Mouse (Mus musculus) hindbrain, embryonic 10.5 days (tissue): ENCODE results near the gene Inf2. TPM values are rescaled to one million over a fixed set of nuclear protein-coding genes. Genes with fewer than 3 reads are reported as not detected.

ENCODE experiments used
- DNase-seq: peaks from one replicate; pipeline ENCODE4 v3.0.0-alpha.2; 2017; ENCODE audit warnings: low spot score
- H3K27ac ChIP-seq: fragments of 300-500 bp; sonication (generic); 2 replicates; pipeline ENCODE4 v1.5.1; 2016; ENCODE audit warnings: mild to moderate bottlenecking, moderate library complexity
- H3K27me3 ChIP-seq: fragments of 300-500 bp; sonication (generic); 2 replicates; pipeline ENCODE4 v1.6.1; 2016; ENCODE audit warnings: mild to moderate bottlenecking; ENCODE audit not compliant: poor library complexity, insufficient read depth, severe bottlenecking
- H3K36me3 ChIP-seq: fragments of 300-500 bp; sonication (generic); 2 replicates; pipeline ENCODE4 v1.6.1; 2016; ENCODE audit warnings: mild to moderate bottlenecking, moderate library complexity
- H3K4me1 ChIP-seq: fragments of 300-500 bp; sonication (generic); replicated peaks from 2 replicates; pipeline ENCODE4 v1.6.1; 2016; ENCODE audit warnings: mild to moderate bottlenecking
- H3K4me3 ChIP-seq: fragments of 300-500 bp; sonication (generic); 2 replicates; pipeline ENCODE4 v1.5.1; 2016; ENCODE audit warnings: mild to moderate bottlenecking, moderate library complexity
- H3K9me3 ChIP-seq: fragments of 300-500 bp; sonication (generic); 2 replicates; pipeline ENCODE4 v1.6.1; 2016; ENCODE audit warnings: mild to moderate bottlenecking, moderate library complexity
- WGBS: fragments of 180-500 bp; shearing (Covaris S2); methylation state at CpG from one replicate; pipeline ENCODE4 v1.1.7; 2016; 5-methylcytosine and 5-hydroxymethylcytosine counted together
- polyA plus RNA-seq: library from polyadenylated mRNA; unstranded; fragments of >200 nt; fragmentation: Nextera tagmentation; extraction: Ambion mirVana; gene quantifications from 2 replicates; pipeline ENCODE4 v1.2.1, GENCODE M21; 2016

Inf2 gene
- polyA plus RNA-seq, 1 experiment from 2014 or later, result 1.5 TPM

- H3K4me3 ChIP-seq, result no peak overlapping the region
- no peaks in the 10 kb centered on the region for H3K9me3 ChIP-seq
- H3K27ac ChIP-seq, result no peak overlapping the region
- no peak for DNase-seq
- H3K36me3 ChIP-seq, result no peaks in the 10 kb centered on the region
- peaks cover 8% of the 10 kb centered on the region; the same call in 1 of the 2 replicates for H3K4me1 ChIP-seq
- H3K27me3 ChIP-seq, result no peaks in the 10 kb centered on the region
- WGBS, result 88% methylated on average over 10 of the region's 10 CpGs
Measured at GRCm38 (mm10) chr12:112639526-112639925, 50.9 kb downstream of the Inf2 start.

- Histone ChIP-seq H3K4me1 (peaks cover 27% of the 10 kb centered on the region), H3K27ac (no peak overlapping the region), H3K27me3 (no peaks in the 10 kb centered on the region), H3K9me3 (no peaks in the 10 kb centered on the region), H3K36me3 (peaks cover 15% of the 10 kb centered on the region), H3K4me3 (no peak overlapping the region)
- no peak for DNase-seq
- 93% methylated on average over 6 of the region's 6 CpGs for WGBS
Measured at GRCm38 (mm10) chr12:112643126-112643525, 54.5 kb downstream of the Inf2 start.

GRCm38 (mm10) chr12:112644180-112644854 lies 55.7 kb downstream of the Inf2 start, which contains the start of gene Siva1:
Gene Siva1, plus strand, starts transcription at chr12:112644679.
- Histone ChIP-seq H3K27me3 (no peaks in the 10 kb centered on the region), H3K4me3 (peak within 1 kb of the TSS; percentile 89), H3K4me1 (peaks cover 27% of the 10 kb centered on the region), H3K36me3 (peaks cover 27% of the 10 kb centered on the region), H3K27ac (peak within 1 kb of the TSS; percentile 94), H3K9me3 (no peaks in the 10 kb centered on the region)
- 2% methylated on average over 45 of the region's 46 CpGs for WGBS
- peak; percentile 99 for DNase-seq

GRCm38 (mm10) chr12:112644855-112645506 lies 56.4 kb downstream of the Inf2 start:
- WGBS, result under 1% methylated on average over 75 of the region's 75 CpGs
- no peak for DNase-seq

GRCm38 (mm10) chr12:112646139-112646538 lies 57.6 kb downstream of the Inf2 start:
- Histone ChIP-seq H3K4me3 (peak overlapping the region; percentile 89), H3K4me1 (peaks cover 27% of the 10 kb centered on the region), H3K36me3 (peaks cover 45% of the 10 kb centered on the region), H3K27ac (peak overlapping the region; percentile 94), H3K27me3 (no peaks in the 10 kb centered on the region), H3K9me3 (no peaks in the 10 kb centered on the region)
- WGBS, result 65% methylated on average over 6 of the region's 6 CpGs
- DNase-seq, result no peak

More at GRCm38 (mm10) chr12:112644855-112645506, 56.4 kb downstream of the Inf2 start:
- H3K27me3 ChIP-seq, result no peaks in the 10 kb centered on the region
- H3K36me3 ChIP-seq, result peaks cover 34% of the 10 kb centered on the region
- peak overlapping the region; percentile 89 for H3K4me3 ChIP-seq
- peaks cover 27% of the 10 kb centered on the region for H3K4me1 ChIP-seq
- H3K9me3 ChIP-seq, result no peaks in the 10 kb centered on the region
- peak overlapping the region; percentile 94 for H3K27ac ChIP-seq

GRCm38 (mm10) chr12:112648081-112648480 lies 59.5 kb downstream of the Inf2 start:
- WGBS, result 97% methylated on average over 5 of the region's 5 CpGs

GRCm38 (mm10) chr12:112651778-112652439 lies 63.3 kb downstream of the Inf2 start:
- WGBS, result 83% methylated on average over 5 of the region's 5 CpGs
- Histone ChIP-seq H3K4me1 (peaks cover 20% of the 10 kb centered on the region), H3K27ac (no peak overlapping the region), H3K9me3 (no peaks in the 10 kb centered on the region), H3K36me3 (peaks cover 100% of the 10 kb centered on the region), H3K4me3 (no peak overlapping the region), H3K27me3 (no peaks in the 10 kb centered on the region)
- DNase-seq, result no peak

More at GRCm38 (mm10) chr12:112648081-112648480, 59.5 kb downstream of the Inf2 start:
- no peak for DNase-seq
- Histone ChIP-seq H3K36me3 (peaks cover 65% of the 10 kb centered on the region), H3K27me3 (no peaks in the 10 kb centered on the region), H3K4me3 (no peak overlapping the region), H3K27ac (no peak overlapping the region), H3K4me1 (peaks cover 27% of the 10 kb centered on the region), H3K9me3 (no peaks in the 10 kb centered on the region)

- Histone ChIP-seq H3K4me1 (peaks cover 19% of the 10 kb centered on the region), H3K27ac (no peak overlapping the region), H3K27me3 (no peaks in the 10 kb centered on the region), H3K4me3 (no peak overlapping the region), H3K36me3 (peaks cover 100% of the 10 kb centered on the region), H3K9me3 (no peaks in the 10 kb centered on the region)
- WGBS, result 65% methylated on average over 7 of the region's 7 CpGs
- DNase-seq, result peak; percentile 87
Measured at GRCm38 (mm10) chr12:112653157-112653824, 64.7 kb downstream of the Inf2 start.

GRCm38 (mm10) chr12:112654076-112654475 lies 65.5 kb downstream of the Inf2 start:
- no peak for DNase-seq
- WGBS, result 87% methylated on average over 5 of the region's 5 CpGs
- Histone ChIP-seq H3K9me3 (no peaks in the 10 kb centered on the region), H3K36me3 (peaks cover 100% of the 10 kb centered on the region), H3K4me1 (peaks cover 21% of the 10 kb centered on the region), H3K27ac (no peak overlapping the region), H3K4me3 (no peak overlapping the region), H3K27me3 (no peaks in the 10 kb centered on the region)

GRCm38 (mm10) chr12:112658619-112659018 lies 70.0 kb downstream of the Inf2 start:
- WGBS, result 96% methylated on average over 7 of the region's 7 CpGs
- no peak for DNase-seq
- H3K27me3 ChIP-seq, result no peaks in the 10 kb centered on the region
- H3K4me1 ChIP-seq, result peaks cover 61% of the 10 kb centered on the region
- no peaks in the 10 kb centered on the region for H3K9me3 ChIP-seq
- H3K36me3 ChIP-seq, result peaks cover 100% of the 10 kb centered on the region
- H3K27ac ChIP-seq, result no peak overlapping the region
- H3K4me3 ChIP-seq, result no peak overlapping the region

- Histone ChIP-seq H3K36me3 (peaks cover 100% of the 10 kb centered on the region), H3K4me1 (peaks cover 61% of the 10 kb centered on the region)
- WGBS, result 84% methylated on average over 6 of the region's 6 CpGs
Measured at GRCm38 (mm10) chr12:112659109-112659508, 70.5 kb downstream of the Inf2 start.

GRCm38 (mm10) chr12:112660576-112661326 lies 72.2 kb downstream of the Inf2 start:
- 38% methylated on average over 5 of the region's 5 CpGs for WGBS
- Histone ChIP-seq H3K36me3 (peaks cover 100% of the 10 kb centered on the region), H3K9me3 (no peaks in the 10 kb centered on the region), H3K4me3 (peak overlapping the region; percentile 32), H3K27ac (peak overlapping the region; percentile 89), H3K4me1 (peaks cover 69% of the 10 kb centered on the region), H3K27me3 (no peaks in the 10 kb centered on the region)
- DNase-seq, result peak; percentile 80

More at GRCm38 (mm10) chr12:112659109-112659508, 70.5 kb downstream of the Inf2 start:
- Histone ChIP-seq H3K27ac (peak overlapping the region; percentile 41; the same call in 1 of the 2 replicates), H3K9me3 (no peaks in the 10 kb centered on the region), H3K4me3 (no peak overlapping the region), H3K27me3 (no peaks in the 10 kb centered on the region)
- peak; percentile 33 for DNase-seq
